Mouse (Mus musculus) bone marrow macrophage, adult 2 months (primary cell): ENCODE measurements at regions not wholly inside any gene's neighbourhood (a gene's known extent, or its start where the extent isn't known, plus 50 kb on each side); places are given as distances from the start of the nearest gene placed in this dataset.

Source experiments
- H3K27ac ChIP-seq: 2 replicates; pipeline ENCODE4 v1.5.1; 2012; ENCODE audit warnings: low read depth, low read length; ENCODE audit not compliant: insufficient read depth
- H3K4me1 ChIP-seq: 2 replicates; pipeline ENCODE4 v1.6.1; 2012; ENCODE audit warnings: low read length; ENCODE audit not compliant: control insufficient read depth, insufficient read depth
- H3K4me3 ChIP-seq: 2 replicates; pipeline ENCODE4 v1.5.1; 2012; ENCODE audit warnings: mild to moderate bottlenecking, low read length, moderate library complexity; ENCODE audit not compliant: insufficient read depth
- CTCF ChIP-seq: IDR thresholded peaks from 2 replicates; pipeline ENCODE4 v1.5.1; 2012; ENCODE audit warnings: low read depth, mild to moderate bottlenecking, low read length, moderate library complexity
- POLR2A ChIP-seq: IDR thresholded peaks from 2 replicates; pipeline ENCODE4 v1.6.1; 2012; ENCODE audit warnings: mild to moderate bottlenecking, low read depth, low read length, borderline replicate concordance

GRCm38 (mm10) chr16:76899083-76899482 lies 114.4 kb upstream of the Usp25 start:
- H3K4me1 ChIP-seq: no peaks in the 10 kb centered on the region
- no peak overlapping the region for H3K4me3 ChIP-seq
- TF ChIP-seq CTCF: no peak
- TF ChIP-seq POLR2A: no peak
- no peak overlapping the region for H3K27ac ChIP-seq

- Histone ChIP-seq H3K4me1 (no peaks in the 10 kb centered on the region), H3K4me3 (no peak overlapping the region), H3K27ac (no peak overlapping the region)
- TF ChIP-seq CTCF (no peak), POLR2A (no peak)
These were observed 117.2 kb upstream of the Usp25 start for GRCm38 (mm10) chr16:76896305-76896704.

- H3K4me3 ChIP-seq: no peak overlapping the region
- H3K4me1 ChIP-seq: no peaks in the 10 kb centered on the region
- no peak overlapping the region for H3K27ac ChIP-seq
- TF ChIP-seq CTCF (no peak), POLR2A (no peak)
These were observed 117.7 kb upstream of the Usp25 start for GRCm38 (mm10) chr16:76895781-76896180.

GRCm38 (mm10) chr16:76878576-76878975 lies 134.9 kb upstream of the Usp25 start:
- TF ChIP-seq CTCF: no peak
- no peak for TF ChIP-seq POLR2A
- H3K27ac ChIP-seq: no peak overlapping the region
- no peaks in the 10 kb centered on the region for H3K4me1 ChIP-seq
- H3K4me3 ChIP-seq: no peak overlapping the region

GRCm38 (mm10) chr16:76875397-76876018 lies 138.0 kb upstream of the Usp25 start:
- Histone ChIP-seq H3K4me3 (no peak overlapping the region), H3K27ac (no peak overlapping the region), H3K4me1 (no peaks in the 10 kb centered on the region)
- TF ChIP-seq CTCF (no peak), POLR2A (no peak)

GRCm38 (mm10) chr16:76866465-76866802 lies 147.1 kb upstream of the Usp25 start:
- H3K4me3 ChIP-seq: no peak overlapping the region
- H3K4me1 ChIP-seq: no peaks in the 10 kb centered on the region
- no peak for TF ChIP-seq POLR2A
- no peak for TF ChIP-seq CTCF
- no peak overlapping the region for H3K27ac ChIP-seq

GRCm38 (mm10) chr16:76865731-76866464 lies 147.6 kb upstream of the Usp25 start:
- H3K27ac ChIP-seq: no peak overlapping the region
- no peak overlapping the region for H3K4me3 ChIP-seq
- TF ChIP-seq POLR2A: no peak
- TF ChIP-seq CTCF: no peak
- H3K4me1 ChIP-seq: no peaks in the 10 kb centered on the region

- H3K4me1 ChIP-seq: no peaks in the 10 kb centered on the region
- no peak for TF ChIP-seq CTCF
- no peak for TF ChIP-seq POLR2A
These were observed 149.1 kb upstream of the Usp25 start for GRCm38 (mm10) chr16:76864392-76864791.

GRCm38 (mm10) chr16:76855797-76856196 lies 157.7 kb upstream of the Usp25 start:
- TF ChIP-seq POLR2A (no peak), CTCF (no peak)
- Histone ChIP-seq H3K27ac (no peak overlapping the region), H3K4me1 (no peaks in the 10 kb centered on the region), H3K4me3 (no peak overlapping the region)

More at GRCm38 (mm10) chr16:76864392-76864791, 149.1 kb upstream of the Usp25 start:
- Histone ChIP-seq H3K27ac (no peak overlapping the region), H3K4me3 (no peak overlapping the region)

GRCm38 (mm10) chr16:76851396-76851795 lies 162.1 kb upstream of the Usp25 start:
- Histone ChIP-seq H3K27ac (no peak overlapping the region), H3K4me3 (no peak overlapping the region), H3K4me1 (no peaks in the 10 kb centered on the region)
- no peak for TF ChIP-seq CTCF
- TF ChIP-seq POLR2A: no peak

GRCm38 (mm10) chr16:76837450-76837849 lies 176.1 kb upstream of the Usp25 start:
- Histone ChIP-seq H3K27ac (no peak overlapping the region), H3K4me1 (no peaks in the 10 kb centered on the region), H3K4me3 (no peak overlapping the region)
- TF ChIP-seq CTCF: no peak
- no peak for TF ChIP-seq POLR2A

GRCm38 (mm10) chr16:76830371-76830770 lies 183.1 kb upstream of the Usp25 start:
- H3K4me1 ChIP-seq: no peaks in the 10 kb centered on the region
- no peak overlapping the region for H3K27ac ChIP-seq
- TF ChIP-seq POLR2A: no peak
- TF ChIP-seq CTCF: no peak
- no peak overlapping the region for H3K4me3 ChIP-seq
